Mouse (Mus musculus): Measurements from ENCODE around the gene Gsap. TPM values are rescaled to one million over a fixed set of nuclear protein-coding genes. Genes with fewer than 3 reads are reported as not detected.
"Not testable (repeated sequence)": the region's sequence is repeated elsewhere in the genome, so short reads cannot be mapped to it uniquely, and the experiment has no call there.

The Gsap gene
- total RNA-seq, 2 experiments from 2014 or later, result 4.2 to 6.6 TPM

DNA sequence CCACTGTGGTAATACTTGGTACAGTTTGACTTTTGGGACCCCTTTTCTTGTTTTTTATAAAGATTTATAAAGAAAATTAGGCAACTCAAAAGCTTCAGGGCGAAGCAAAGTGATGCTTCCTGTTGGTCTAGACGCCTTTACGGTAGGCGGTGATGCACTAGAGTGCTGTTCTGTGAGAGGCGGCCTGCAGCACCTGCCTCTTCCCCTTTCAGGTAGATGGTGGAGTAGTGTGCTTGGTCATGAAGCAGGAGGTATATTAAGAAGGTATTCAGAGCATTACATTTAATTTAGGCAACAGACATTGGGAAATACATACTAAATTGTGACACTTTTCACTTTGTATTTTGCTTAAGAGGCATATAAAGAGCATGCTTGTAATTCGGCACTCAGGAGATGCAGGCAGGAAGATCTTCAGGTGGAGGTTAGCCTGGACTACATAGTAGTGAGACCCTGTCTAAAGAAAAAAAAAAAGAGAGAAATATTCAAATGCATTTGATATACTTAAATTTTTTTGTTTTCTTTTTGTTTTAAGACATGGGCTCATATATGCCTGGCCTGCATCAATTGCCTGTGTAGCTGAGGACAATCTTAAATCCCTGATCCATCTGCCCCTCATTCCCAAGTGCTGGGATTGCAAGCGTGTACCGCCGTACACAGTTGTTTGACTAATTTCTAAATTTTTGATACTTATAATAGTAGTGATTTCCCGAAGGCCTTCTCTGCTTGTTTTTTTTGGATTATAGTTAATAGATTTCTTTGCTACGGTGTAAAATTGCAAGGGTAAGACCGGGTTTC lies 68.9 kb downstream of the Gsap start:
- ATAC-seq (replicated peaks; ENCODE audit: poor library complexity, severe bottlenecking), result peak; percentile 43

DNA sequence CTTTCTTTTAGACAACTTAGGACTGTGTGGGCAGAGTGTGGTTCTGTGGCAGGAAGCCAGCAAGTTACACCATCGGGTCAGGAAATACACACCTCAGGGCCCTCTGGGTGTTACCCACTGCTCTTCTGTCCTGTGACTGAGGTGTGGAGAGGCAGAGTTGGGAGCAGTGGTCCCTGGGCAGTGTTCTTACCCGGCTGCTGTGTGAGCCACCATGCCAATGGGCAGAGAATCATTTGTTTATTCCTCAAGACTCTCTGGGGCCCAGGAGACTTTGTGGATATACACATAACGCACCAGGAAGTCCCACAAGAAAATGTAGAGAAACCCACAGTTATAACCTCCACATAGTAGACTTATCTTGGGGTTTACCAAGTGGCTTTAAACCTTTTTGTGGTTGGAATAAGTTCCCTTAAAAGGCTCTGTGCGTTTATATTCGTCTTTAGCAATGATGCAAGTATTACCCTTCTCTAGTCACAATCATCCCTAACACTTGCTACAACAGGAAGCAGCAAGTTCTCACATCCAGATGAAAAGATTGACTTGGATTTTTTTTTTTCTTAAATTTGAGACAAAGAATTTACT lies 69.6 kb downstream of the Gsap start:
- ATAC-seq (replicated peaks; ENCODE audit: poor library complexity, severe bottlenecking), result peak; percentile 72

DNA sequence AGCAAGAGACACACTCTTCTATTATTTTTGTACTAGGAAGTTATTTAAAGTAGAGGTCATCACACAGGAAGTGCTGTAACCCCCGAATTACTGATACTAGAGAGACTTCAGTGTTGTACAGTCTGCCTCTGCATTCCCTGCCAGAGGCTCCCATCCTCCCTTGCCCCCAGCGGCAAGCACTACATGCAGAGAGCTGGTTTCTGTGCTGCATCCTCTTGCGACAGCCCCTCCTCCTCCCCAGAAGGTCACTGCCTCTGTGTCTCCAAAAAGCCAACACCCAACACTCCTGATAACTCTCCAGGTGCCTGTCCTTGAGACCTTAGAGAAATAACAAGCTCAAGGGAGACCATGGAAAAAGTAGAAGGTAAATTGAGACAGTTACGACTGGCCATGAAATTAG lies 71.1 kb downstream of the Gsap start:
- 0 out of 2 replicates have a peak, but pooled peaks have one; percentile 26 for ATAC-seq (replicated peaks; ENCODE audit: poor library complexity, severe bottlenecking)

DNA sequence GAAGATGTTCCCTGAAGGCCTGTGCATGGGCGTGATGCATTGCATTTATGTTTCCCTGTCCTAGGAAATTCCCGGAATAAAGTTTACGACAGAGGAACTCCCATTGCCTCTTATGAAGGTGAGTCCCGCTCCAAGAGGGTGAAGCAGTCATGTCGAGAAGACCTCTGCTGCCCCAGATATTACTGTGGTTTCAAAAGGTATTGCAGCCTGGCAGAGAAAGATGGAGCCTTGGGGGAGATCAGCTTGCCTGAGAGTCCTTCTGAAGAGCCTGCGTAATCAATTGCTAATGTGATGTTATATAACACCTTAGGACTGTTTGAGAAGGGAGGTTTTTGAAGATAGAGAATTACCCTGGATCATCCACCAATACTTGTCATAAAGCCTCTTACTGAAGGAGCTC lies 71.8 kb downstream of the Gsap start:
- ATAC-seq (replicated peaks; ENCODE audit: poor library complexity, severe bottlenecking), result 0 out of 2 replicates have a peak, but pooled peaks have one; percentile 28

DNA sequence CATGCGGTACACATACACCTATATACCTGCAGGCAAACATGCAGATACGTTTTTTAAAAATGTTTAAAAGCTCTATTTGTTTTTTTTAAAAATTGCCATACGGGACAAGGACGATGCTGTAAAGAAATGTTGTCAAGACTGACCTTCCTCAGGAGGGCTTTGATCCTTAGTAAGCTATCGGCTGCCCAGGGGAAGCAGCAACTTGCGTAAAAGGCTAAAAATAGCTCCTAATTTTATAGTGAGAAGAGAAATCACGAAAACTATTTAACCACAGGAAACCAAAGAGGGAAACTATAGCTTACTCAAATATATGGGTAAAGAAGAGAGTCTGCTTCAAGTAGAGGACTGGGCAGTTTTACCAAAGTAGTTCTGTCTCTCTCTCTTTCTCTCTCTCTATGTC lies 74.7 kb downstream of the Gsap start:
- peak; percentile 54 for ATAC-seq (replicated peaks; ENCODE audit: poor library complexity, severe bottlenecking)

DNA sequence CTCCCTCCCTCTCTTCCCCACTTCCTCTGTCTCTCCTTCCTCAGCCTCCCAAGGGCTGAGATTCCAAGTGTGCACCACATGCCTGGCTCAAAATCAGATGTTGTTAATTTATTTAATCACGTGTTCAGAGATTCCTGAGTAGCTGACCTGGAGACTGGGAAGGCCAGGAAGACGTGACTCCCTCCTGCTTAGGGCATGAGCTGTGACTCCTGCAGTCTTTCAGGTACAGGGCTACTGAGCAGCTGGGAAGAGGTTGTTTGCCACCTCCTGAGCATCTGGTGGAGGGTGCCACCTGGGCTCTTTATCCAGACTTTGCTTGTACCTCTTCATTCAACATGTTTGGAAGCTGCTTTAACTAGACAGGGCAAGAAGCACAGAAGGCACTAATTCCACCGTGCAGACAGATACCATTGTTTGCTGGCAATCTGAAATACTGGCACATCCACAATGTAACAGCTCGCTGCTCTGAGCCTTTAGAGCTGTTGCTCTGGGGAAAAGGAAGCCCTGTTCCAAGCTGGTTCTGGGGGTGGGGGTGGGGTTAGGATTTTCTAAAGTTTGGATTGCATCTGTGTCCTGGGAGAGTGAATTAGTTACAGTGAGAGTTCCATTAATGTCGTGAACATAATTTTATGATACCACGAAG lies 75.3 kb downstream of the Gsap start:
- ATAC-seq (replicated peaks; ENCODE audit: poor library complexity, severe bottlenecking), result no peak

DNA sequence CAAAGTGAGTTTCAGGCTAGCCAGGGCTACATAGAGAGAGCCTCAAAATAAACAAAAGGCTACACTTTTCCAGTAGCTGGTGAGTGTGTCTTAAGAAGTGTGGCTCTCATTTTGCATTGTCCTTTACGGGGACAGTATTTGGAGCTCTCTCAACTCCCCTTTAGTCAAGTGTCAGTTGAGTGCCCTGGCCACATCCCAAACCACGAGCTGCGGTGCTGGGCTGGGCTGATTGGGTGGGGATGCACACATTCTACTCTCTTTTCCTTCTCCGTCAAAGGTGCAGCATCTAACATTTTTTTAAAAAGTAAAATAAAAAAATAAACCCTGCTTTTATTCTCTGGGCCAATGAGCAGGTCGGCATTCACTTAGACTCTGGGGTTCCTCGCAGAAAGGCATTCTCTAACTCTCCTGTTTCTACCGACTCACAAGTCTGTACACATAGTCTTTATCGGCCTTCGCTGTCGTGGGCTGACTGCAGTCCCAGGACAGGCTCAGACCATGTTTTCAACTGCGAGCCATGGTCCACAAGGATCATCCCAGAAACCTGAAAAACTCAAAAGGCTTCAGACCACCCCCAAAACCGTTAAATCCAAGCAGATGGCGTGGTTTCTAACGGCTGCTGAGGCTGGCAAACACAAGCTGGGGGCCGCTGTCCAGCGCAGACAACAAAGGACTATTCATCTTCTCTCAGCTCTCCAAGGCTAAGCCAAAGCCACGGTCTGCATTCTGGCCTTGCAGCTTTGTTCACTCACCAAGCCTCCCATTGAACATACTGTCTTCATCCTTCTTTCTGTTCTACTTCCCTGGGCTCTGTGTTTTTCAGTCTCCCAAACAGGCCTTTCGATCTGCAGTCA lies 77.4 kb downstream of the Gsap start:
- ATAC-seq (replicated peaks; ENCODE audit: poor library complexity, severe bottlenecking), result no peak

DNA sequence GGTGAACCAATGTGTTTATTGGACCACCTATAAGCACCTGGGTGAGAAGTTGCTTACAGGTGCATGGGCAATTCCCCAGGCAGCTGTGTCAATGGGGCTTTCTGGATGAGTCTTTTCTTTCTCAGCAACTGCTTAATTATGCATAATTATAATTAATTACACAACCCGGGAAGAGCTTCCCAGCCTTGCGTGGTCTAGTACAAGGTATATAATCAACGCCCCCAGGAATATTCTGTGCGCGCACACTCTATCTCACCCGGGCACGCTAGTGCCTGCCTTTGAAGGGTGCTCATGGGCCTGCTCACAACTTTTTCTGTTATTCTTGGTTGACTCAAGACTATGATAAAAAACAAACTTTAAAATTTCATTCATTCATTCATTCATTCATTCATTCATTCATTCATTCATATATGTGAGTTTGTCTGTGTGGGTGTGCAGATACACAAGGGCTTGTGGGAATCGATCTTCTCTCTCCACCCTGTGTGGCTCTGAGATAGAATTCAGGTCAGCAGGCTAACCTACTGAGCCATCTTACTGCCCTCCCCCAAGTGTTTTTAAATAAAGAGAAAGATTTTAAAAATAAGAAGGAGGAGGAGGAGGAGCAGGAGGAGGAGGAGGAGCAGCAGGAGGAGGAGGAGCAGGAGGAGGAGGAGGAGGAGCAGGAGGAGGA lies 78.4 kb downstream of the Gsap start:
- ATAC-seq (replicated peaks; ENCODE audit: poor library complexity, severe bottlenecking), result no peak

DNA sequence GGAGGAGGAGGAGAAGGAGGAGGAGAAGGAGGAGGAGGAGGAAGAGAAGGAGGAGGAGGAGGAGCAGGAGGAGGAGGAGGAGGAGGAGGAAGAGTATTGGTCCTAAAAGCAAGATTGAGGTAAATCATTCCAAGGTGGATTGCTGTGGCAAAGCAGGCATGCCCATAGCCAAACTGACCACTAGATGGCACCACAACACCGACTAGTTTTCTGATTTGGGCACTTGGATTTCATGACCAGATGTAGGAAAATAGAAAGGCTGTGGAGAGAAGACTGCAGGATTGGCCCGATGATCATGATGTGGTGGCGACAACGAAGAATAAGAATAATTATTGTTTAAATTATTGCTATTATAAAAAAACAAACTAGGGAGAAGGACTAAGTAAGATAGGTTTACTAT lies 79.0 kb downstream of the Gsap start:
- ATAC-seq (replicated peaks; ENCODE audit: poor library complexity, severe bottlenecking), result peak; percentile 64

DNA sequence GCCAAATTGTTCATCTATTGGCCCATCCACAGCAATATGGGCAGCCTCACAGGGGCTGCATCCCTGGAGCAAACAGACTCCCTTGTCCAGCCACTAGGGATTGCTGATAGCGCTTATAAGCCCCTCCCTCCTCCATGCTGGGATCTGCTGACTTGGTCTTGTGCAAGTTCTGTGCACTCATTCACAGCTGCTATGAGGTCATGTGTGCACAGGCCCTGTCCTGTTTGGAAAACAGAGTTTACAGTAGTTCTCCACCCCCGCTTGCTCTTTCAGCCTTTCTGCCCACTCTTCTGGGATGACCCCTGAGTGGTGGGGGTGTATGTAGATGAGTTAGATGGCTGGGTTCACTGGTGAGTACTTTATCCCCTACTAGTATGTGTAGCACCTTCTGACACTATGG lies 81.0 kb downstream of the Gsap start:
- peak; percentile 73 for ATAC-seq (replicated peaks; ENCODE audit: poor library complexity, severe bottlenecking)

DNA sequence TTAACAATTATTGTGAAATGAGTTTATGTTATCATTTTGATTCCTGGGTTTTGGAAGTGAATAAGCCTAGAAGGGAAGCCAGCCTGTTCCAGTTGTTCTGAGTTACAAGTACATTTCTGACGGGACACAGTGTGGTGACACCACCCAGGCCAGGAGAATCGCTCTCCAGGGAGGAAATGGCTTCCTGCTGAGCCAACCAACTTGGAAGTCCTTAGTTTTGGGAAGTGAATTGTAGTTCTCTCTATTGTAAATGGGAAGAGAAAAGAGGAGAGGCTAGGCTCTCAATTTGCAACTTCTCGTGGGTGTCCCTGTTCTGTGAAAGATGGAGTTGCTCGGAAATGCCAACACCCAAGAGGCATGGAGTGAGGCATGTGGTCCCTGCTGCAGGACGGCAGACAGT lies 83.4 kb downstream of the Gsap start:
- no peak for ATAC-seq (replicated peaks; ENCODE audit: poor library complexity, severe bottlenecking)

DNA sequence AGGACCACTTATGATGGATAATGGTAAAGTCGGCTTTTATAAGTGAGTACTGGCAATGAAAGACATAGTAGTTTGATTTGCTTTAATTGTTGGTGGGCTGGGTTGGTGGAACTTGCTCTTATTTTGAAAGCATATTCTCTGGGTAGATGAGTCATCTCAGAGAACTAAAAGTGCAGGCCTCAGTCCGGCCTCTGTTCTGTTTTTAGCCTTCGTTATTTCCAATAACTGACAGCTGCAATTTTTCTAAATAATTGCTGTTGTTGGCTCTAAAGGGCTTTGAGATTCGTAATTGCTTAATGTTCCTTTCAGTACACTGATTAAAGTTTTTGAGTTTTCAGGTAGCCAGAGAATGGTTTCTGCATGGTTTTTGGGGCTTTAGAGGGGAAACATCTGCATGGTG lies 84.7 kb downstream of the Gsap start:
- no peak for ATAC-seq (replicated peaks; ENCODE audit: poor library complexity, severe bottlenecking)

DNA sequence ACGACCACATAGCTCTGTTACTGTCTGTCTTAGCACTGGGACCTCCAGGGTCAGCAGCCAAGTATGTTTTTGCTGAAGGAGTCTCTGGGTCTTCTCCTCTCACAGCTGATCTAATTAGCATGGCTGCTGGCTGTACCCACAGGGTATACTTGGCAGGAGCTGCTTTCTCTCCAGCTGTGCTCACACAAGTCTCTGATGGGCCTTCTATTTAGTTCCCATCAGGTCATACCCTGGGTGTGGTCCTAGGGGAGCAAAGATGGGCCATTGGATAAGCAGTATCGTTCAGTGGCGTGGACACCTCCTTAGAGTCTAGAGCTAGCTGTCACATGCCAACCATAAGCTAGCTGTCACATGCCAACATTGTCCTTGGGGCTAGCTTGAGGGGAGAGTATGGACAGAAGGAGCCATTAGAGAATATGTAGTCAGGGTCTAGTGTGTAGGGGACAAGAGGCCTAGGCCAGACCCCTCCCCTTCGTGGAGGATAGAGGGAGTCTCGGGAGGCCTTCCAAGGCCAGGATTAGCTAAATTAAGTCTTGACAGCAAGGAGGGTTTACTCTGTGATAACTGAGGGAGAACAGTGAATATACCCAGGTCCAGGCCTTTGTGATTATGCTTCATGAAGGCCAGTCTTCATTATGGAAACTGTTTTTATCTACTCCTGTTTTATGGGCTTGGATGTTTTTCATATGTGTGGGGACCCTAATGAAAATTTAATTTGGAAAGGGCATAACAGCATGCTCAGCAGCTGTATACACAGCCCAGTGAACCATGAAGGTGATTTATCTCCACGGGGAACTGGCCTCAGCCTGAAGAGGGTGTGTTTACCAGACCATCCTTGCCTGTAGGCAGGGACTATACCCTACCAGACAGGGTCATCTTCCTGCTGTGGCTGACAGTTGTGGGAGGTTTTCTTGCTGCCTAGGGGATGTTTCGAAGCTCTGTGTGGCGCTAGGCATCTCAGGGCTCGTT lies 85.6 kb downstream of the Gsap start:
- no peak for ATAC-seq (replicated peaks; ENCODE audit: poor library complexity, severe bottlenecking)

DNA sequence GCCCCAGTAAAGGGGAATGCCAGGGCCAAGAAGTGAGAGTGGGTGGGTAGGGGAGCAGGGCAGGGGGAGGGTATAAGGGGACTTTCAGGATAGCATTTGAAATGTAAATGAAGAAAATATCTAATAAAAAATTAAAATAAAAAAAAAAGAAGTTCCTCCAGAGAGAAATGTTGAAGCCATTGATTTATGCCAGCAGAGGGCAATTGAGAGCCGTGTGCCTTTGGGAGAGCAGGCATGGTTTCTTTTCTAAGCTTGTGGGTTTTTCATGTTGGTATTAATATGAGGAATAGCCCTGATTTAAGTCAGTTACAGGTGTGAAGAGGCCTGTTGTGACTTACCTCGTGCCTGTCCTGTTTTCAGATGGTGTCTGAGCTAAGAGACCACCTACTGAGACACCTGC lies 91.6 kb downstream of the Gsap start:
- ATAC-seq (replicated peaks; ENCODE audit: poor library complexity, severe bottlenecking), result not testable (repeated sequence)

DNA sequence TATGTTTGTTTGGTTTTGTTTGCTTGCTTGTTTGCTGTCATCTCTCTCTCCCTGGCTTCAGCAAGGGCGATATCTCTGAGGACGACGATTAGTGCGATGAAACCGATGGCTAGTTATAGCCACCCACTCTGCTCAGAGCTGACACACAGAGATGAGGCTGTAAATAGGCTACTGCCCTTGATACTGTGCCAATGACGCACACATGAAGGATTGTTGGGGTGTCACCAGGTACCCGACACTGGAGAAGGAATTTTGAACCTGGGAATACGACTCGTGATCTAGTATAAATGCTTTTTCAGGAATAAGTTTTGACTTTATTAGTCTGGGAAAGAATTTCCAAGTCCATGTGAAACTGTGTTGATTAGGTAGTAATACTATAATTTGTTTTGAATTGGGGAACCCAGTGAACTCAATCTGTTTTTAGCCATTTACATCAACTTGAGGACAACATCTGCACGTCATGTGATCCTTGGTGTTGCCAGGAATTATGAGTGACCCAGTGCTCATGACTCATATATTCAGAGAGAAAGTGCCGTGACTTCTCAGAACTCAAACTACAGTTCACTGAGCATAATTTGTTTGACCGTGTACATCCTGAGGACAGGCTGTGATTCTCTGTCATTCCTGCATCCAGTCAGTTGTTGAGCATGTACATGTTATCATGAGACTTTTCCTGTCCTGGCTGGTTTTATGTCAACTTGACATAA lies 97.5 kb downstream of the Gsap start:
- ATAC-seq (replicated peaks; ENCODE audit: poor library complexity, severe bottlenecking), result no peak

DNA sequence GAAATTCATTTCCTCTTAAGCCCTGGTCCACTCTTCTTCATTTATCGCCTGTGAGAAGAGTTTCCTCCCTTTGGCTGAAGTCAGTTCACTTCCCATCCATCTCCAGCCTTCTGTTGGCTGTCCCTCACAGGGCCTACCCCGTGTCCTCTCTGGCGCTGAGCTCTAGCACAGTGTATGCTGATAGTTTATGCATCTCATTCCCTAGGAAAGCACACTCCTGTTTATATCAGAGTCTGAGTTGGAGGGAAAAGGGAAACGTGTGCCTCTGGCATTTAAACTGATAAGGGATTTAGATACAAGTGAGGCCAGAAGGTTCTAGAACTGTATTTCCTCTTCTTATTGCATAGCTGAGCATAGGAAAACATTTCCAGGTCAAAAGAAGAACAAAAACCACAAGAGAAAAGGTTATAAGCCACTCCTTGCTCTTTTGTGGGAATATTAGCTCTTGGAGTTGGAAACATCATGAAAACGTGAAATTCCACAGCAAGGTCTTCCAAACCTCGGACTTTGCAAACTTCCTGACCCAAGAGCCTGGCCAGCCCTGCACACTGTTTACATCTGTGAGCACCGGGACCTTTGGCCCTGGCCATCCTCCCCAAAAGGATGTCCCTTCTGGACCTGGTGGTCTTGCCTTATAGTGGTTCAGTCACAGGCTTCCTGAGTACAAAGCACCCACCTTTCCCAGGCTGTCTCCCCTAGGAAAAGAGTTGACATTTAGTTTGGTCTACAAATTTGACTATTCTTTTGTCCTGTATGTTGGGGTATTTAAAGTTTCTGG lies 102.8 kb downstream of the Gsap start:
- ATAC-seq (replicated peaks; ENCODE audit: poor library complexity, severe bottlenecking), result no peak

DNA sequence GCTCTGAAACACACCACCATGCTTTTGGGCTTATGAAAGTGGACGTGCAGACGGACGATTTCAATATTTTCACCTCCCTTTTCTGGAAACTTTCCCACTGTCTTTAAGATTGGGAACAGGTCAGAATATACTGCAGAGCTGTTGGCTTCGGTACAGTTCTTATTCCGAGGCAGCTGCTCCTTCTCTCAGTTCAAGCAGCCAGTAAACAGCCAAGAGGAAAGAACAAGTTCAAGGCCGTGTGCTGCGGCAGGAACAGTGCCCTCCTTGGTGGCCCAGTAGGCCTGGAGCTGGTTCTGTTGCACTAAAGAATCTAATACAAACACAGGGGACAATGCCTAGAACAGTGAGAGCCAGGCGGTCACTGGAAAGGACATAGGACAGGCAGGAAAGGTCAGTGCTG lies 104.5 kb downstream of the Gsap start:
- ATAC-seq (replicated peaks; ENCODE audit: poor library complexity, severe bottlenecking), result no peak

DNA sequence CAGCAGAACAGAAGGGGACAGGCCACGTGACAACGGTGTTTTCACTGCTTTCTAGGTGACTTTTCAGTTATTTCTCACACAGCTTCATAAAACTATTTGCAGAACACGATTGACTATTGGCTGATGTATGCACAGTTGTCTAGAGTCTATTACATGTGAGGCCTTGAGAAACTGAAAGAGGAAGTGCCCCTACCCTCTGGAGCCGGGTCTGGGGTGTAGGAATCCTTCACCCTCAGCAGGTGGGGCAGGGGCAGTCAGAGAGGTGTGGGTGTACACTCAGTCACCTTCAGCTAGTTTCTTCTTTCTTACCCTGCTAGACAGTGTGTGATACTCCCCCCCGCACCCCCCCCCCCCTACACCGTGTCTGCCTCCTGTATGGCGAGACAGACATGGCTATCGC lies 109.6 kb downstream of the Gsap start:
- ATAC-seq (replicated peaks; ENCODE audit: poor library complexity, severe bottlenecking), result peak; percentile 92
